Mouse (Mus musculus) liver, embryonic 14.5 days (tissue): ENCODE data around the gene Parva. TPM values are rescaled to one million over a fixed set of nuclear protein-coding genes. Genes with fewer than 3 reads are reported as not detected.

Experiments used
- ATAC-seq: fragments of 200-750 bp; cut with Nextera tagmentation; 2 replicates; pipeline ENCODE4 v1.8.0; 2017; ENCODE audit warnings: moderate number of reproducible peaks, mild to moderate bottlenecking, moderate library complexity; ENCODE audit not compliant: insufficient read depth
- DNase-seq, 3 experiments: peaks; one replicate each; pipeline ENCODE4 v3.0.0-alpha.2; 2012 to 2013; ENCODE audit warnings: low read depth in 3 of 3, low spot score in 3 of 3
- H3K27ac ChIP-seq: fragments of 300-500 bp; sonication (generic); 2 replicates; pipeline ENCODE4 v1.5.1; 2014; ENCODE audit warnings: moderate library complexity, mild to moderate bottlenecking, control low read depth, inconsistent platforms
- H3K27me3 ChIP-seq: fragments of 300-500 bp; sonication (generic); 2 replicates; pipeline ENCODE4 v1.6.1; 2014; ENCODE audit warnings: mild to moderate bottlenecking, low read length, moderate library complexity; ENCODE audit not compliant: control insufficient read depth, insufficient read depth
- H3K36me3 ChIP-seq: fragments of 300-500 bp; sonication (generic); replicated peaks from 2 replicates; pipeline ENCODE4 v1.6.1; 2014; ENCODE audit warnings: low read depth; ENCODE audit not compliant: control insufficient read depth, insufficient read depth
- H3K4me1 ChIP-seq, 2 experiments: fragments of 200-500 bp in 1 of 2; fragments of 300-500 bp in 1 of 2; sonication (generic) in 1 of 2; replicated peaks; 2 replicates each; pipeline ENCODE4 v1.6.1; 2012 to 2014; ENCODE audit warnings: antibody characterized with exemption in 1 of 2, inconsistent platforms in 1 of 2, low read length in 1 of 2; ENCODE audit not compliant: control insufficient read depth in 2 of 2, insufficient read depth in 2 of 2
- H3K4me2 ChIP-seq: fragments of 300-500 bp; sonication (generic); 2 replicates; pipeline ENCODE4 v1.6.1; 2014; ENCODE audit warnings: low read depth, mild to moderate bottlenecking, control low read depth, moderate library complexity
- H3K4me3 ChIP-seq, 2 experiments: fragments of 200-500 bp in 1 of 2; fragments of 300-500 bp in 1 of 2; sonication (generic) in 1 of 2; 2 replicates each; pipeline ENCODE4 v1.5.1; 2012 to 2014; ENCODE audit warnings: low read depth in 2 of 2, low read length in 2 of 2, mild to moderate bottlenecking in 2 of 2, control low read depth in 1 of 2, inconsistent platforms in 1 of 2, moderate library complexity in 1 of 2; ENCODE audit not compliant: insufficient read depth in 1 of 2
- H3K9ac ChIP-seq: fragments of 300-500 bp; sonication (generic); replicated peaks from 2 replicates; pipeline ENCODE4 v1.6.1; 2014; ENCODE audit warnings: mild to moderate bottlenecking, control low read depth, moderate library complexity
- H3K9me3 ChIP-seq: fragments of 300-500 bp; sonication (generic); 2 replicates; pipeline ENCODE4 v1.6.1; 2016; ENCODE audit warnings: low read length, mixed read lengths; ENCODE audit not compliant: control insufficient read depth
- CTCF ChIP-seq: IDR thresholded peaks from 2 replicates; pipeline ENCODE4 v1.5.1; 2016; ENCODE audit warnings: antibody characterized with exemption, low read depth, control low read depth
- EP300 ChIP-seq: IDR thresholded peaks from 2 replicates; pipeline ENCODE4 v1.6.1; 2016; ENCODE audit warnings: antibody characterized with exemption, low read depth
- WGBS: fragments of 180-500 bp; shearing (Covaris S2); extraction: QIAGEN DNeasy Blood & Tissue Kit; methylation state at CpG from one replicate; pipeline ENCODE4 v1.1.7; 2014; ENCODE audit not compliant: insufficient replicate concordance; 5-methylcytosine and 5-hydroxymethylcytosine counted together
- polyA plus RNA-seq, 2 experiments: library from polyadenylated mRNA; depleted of rRNA in 1 of 2; stranded (reverse) in 1 of 2; unstranded in 1 of 2; fragments of >200 nt; fragmentation: Nextera tagmentation in 1 of 2; extraction: Ambion mirVana in 1 of 2; gene quantifications; 2 replicates each; pipeline versions ENCODE4 v1.2.1 to v1.2.3; 2012 to 2014

The Parva gene
- polyA plus RNA-seq, 2 experiments = 3.6 to 4.7 TPM

DNA sequence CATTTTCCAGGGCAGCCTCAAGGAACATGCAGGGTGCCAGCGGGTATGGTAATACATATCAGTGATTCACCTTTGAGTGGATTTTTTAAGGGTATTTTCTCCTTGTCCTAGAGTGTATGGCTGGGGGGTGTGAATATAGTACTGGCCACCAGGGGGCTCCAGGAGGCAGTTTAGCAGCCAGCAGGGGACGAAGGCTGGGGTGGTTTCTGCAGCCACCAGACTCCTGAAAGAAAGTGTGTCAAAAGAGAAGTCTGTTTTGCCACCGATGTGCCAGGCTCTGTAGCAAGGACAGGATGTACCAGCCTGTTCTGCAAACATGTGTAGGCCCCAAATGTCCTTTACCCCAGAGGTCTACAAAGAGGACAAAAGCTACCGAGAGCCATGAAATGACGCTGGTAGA lies 42.5 kb downstream of the Parva start:
- Histone ChIP-seq H3K36me3 (no peaks in the 10 kb centered on the region), H3K4me1 (peaks cover 0 to 2% of the 10 kb centered on the region in 2 experiments; a peak in 1 of 4 replicates), H3K9me3 (no peaks in the 10 kb centered on the region), H3K27me3 (no peaks in the 10 kb centered on the region), H3K9ac (no peak overlapping the region), H3K4me2 (no peak overlapping the region), H3K4me3 (no peak overlapping the region), H3K27ac (no peak overlapping the region)
- 29% methylated on average over 5 of the region's 5 CpGs for WGBS
- TF ChIP-seq EP300 (no peak), CTCF (peak; percentile 79)
- ATAC-seq (no peak; the same call in 1 of the 2 replicates), DNase-seq (no peak)

DNA sequence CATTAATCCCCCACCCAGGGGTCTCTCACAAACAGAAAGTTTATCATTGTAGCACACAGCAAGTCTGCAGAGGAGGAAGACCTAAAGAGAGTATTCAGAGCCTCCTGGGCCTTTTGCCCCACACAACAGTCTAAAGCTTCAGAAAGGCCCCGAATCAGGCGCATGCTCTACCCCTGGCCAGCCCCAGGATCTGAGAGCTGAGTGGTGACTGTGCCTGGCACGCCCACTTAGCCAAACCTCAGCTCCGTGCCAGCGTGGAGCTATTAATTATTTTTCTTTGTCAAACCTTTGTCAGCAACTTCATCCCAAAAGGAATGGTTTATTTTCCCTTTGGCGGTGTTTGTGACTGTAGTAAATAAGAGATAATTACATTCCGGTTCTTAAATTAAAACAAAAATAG lies 44.0 kb downstream of the Parva start:
- H3K27me3 ChIP-seq = no peaks in the 10 kb centered on the region
- H3K4me1 ChIP-seq = peaks cover 0 to 2% of the 10 kb centered on the region in 2 experiments; a peak in 1 of 4 replicates
- DNase-seq (no peak), ATAC-seq (no peak)
- H3K9ac ChIP-seq = no peak overlapping the region
- no peak overlapping the region for H3K4me3 ChIP-seq
- H3K36me3 ChIP-seq = no peaks in the 10 kb centered on the region
- TF ChIP-seq CTCF (no peak), EP300 (no peak)
- H3K4me2 ChIP-seq = no peak overlapping the region
- H3K27ac ChIP-seq = no peak overlapping the region
- WGBS = 60% methylated on average over 7 of the region's 7 CpGs
- no peaks in the 10 kb centered on the region for H3K9me3 ChIP-seq

DNA sequence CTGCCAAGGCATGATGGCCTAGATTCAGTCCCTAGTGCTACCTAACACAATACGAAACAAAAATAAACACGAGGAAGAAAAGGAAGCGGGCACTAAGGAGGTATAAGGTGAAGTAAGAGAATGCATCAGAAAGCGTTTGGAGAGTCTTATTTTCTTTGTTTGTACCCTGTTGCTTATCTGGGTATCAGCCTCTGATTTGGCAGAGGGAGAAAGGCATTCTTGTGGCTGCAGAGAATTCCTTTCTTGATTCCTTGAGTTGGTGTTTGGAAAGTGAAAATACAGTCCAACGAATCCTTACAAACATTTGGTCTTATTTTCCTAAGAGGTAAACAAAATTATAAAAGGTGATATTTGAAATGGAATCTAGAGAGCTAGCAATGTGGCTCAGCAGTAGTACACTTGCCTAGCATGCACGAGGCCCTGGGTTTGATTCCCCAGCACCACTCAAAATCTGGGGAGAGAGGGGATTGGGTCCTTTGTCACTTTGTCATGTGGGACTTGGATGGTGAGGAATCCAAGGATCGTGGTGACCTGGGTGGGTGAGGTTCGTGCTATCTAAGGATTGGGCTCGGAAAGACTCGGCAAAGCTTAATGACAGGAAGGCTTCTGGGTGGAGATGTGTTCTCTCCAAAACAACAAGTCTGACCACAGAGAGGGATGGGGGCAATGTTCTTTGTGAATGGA lies 44.9 kb downstream of the Parva start:
- no peaks in the 10 kb centered on the region for H3K9me3 ChIP-seq
- no peak for DNase-seq
- no peak overlapping the region for H3K4me2 ChIP-seq
- peaks cover 0 to 2% of the 10 kb centered on the region in 2 experiments; a peak in 1 of 4 replicates for H3K4me1 ChIP-seq
- no peak overlapping the region for H3K9ac ChIP-seq
- no peaks in the 10 kb centered on the region for H3K27me3 ChIP-seq
- no peaks in the 10 kb centered on the region for H3K36me3 ChIP-seq
- no peak for ATAC-seq
- TF ChIP-seq EP300 = no peak
- TF ChIP-seq CTCF = no peak
- H3K4me3 ChIP-seq = no peak overlapping the region
- no peak overlapping the region for H3K27ac ChIP-seq
- WGBS = 27% methylated on average over 10 of the region's 10 CpGs

DNA sequence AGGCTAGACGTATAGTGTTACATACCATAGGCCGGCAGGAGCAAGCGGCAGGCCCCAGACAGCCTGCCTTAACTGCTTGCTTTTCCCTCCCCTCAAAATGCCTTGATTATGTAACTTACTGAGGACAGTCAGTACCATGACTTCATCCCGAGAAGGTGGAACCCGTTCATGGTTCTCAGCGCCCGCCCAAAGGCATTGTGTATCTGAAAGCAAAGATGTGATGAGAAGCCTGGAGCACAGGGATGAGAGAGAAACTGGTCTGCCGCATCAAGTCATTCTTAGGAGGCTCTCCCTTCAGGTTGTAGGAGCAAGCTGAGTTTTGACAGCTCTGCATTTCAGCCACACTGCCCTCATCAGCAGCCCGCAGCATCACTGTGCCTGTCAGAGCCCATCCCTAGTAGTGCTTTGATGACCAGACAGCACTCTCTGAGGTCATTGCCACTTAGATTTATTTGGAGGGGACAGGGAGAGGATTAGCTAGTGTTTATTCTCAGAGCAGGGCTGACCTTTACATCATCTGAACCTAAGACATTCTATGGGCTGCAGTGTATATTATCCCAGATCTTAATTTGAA lies 45.5 kb downstream of the Parva start:
- ATAC-seq (no peak), DNase-seq (no peak)
- TF ChIP-seq EP300 (no peak), CTCF (no peak)
- no peak overlapping the region for H3K27ac ChIP-seq
- H3K36me3 ChIP-seq = no peaks in the 10 kb centered on the region
- 46% methylated on average over 9 of the region's 9 CpGs for WGBS
- H3K4me1 ChIP-seq = no peaks in the 10 kb centered on the region
- no peak overlapping the region for H3K4me3 ChIP-seq
- no peak overlapping the region for H3K4me2 ChIP-seq
- H3K27me3 ChIP-seq = no peaks in the 10 kb centered on the region
- no peak overlapping the region for H3K9ac ChIP-seq
- no peaks in the 10 kb centered on the region for H3K9me3 ChIP-seq

DNA sequence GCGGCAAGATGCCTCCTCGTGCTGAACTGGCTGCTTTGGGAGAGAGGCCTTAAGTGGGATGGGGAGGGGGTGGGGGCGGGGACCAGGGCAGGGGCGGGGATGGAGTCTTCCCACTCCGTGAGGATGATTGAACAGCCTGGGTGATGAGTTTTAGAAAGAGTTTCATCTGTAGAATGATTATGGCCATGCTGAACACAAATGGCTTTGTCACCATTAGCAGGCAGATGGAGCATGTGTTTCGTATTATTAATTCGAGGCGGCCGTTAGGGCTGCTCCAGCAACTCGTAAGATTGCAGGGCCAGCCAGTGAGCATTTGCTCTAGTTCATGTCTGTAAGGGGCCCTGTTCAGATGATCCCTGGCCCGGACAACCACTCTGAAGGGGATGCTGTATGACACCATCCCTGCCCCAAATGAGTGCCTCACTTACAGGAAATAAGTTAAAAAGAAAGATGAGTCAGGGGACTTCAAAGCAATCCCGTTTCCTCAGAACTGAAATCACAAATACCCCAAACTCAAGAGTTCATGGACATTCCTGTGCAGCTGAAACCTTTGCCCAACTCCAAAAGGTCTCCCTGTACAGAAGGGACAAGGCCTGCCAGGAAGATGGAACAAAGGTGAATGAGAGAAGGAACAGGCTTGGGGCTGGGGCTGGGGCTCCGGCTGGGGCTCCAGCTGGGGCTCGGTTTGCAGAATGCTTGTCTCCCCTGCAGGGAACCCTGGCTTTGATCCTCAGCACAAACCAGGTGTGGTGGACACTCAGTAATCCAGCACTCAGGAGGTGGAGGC lies 46.5 kb downstream of the Parva start:
- H3K4me3 ChIP-seq = no peak overlapping the region
- ATAC-seq (no peak), DNase-seq (no peak)
- no peaks in the 10 kb centered on the region for H3K36me3 ChIP-seq
- H3K27ac ChIP-seq = no peak overlapping the region
- no peak overlapping the region for H3K9ac ChIP-seq
- H3K9me3 ChIP-seq = no peaks in the 10 kb centered on the region
- 42% methylated on average over 14 of the region's 14 CpGs for WGBS
- no peaks in the 10 kb centered on the region for H3K4me1 ChIP-seq
- TF ChIP-seq EP300 (no peak), CTCF (no peak)
- no peak overlapping the region for H3K4me2 ChIP-seq
- H3K27me3 ChIP-seq = no peaks in the 10 kb centered on the region
